Mouse (Mus musculus) testis, adult 2 months (tissue): ENCODE measurements around the gene Gpr34.

Experiments used
- CTCF ChIP-seq: fragments of 200-500 bp; IDR thresholded peaks from 2 replicates; pipeline ENCODE4 v1.5.1; 2012; ENCODE audit warnings: low read depth, mild to moderate bottlenecking, inconsistent platforms, low read length, moderate library complexity; ENCODE audit not compliant: control insufficient read depth, insufficient read depth, insufficient replicate concordance
- POLR2A ChIP-seq: fragments of 200-500 bp; IDR thresholded peaks from 2 replicates; pipeline ENCODE4 v1.6.1; 2012; ENCODE audit warnings: low read depth, mild to moderate bottlenecking, inconsistent platforms, low read length, moderate library complexity; ENCODE audit not compliant: control insufficient read depth

DNA sequence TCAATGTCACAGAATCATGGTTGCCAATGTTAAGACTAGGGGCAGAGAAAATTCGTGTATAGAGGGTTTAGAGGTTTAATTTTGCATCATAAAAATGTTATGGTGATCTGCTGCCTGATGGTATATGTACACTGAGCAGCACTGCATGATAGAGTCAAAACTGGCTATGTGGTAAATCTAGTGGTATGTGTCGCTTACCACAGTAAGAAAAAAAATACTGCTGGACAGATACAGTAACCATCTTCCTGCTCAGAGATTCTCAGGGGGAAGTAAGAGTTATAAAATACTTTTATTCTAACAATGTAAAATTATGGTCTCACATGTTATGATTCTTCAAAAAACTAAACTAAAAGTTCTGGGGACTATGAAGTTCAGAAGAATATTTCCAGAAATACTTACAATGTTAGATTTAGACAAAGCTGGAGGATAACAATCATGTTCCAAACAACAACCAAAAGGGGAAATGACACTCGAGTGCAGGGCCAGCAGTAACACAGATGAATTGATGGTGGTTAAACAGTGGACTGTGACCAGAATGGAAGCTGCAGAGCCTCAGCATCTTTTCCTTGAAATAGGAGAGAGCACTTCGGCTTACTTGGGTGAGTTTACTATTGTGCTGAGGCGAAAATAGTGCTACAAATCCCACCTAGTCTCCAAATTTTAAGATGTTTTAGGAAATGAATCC is at the start of gene Gpr34:
- TF ChIP-seq CTCF (no peak), POLR2A (no peak)
